Mouse (Mus musculus): Measurements from ENCODE around the gene Cyp26b1. TPM values are rescaled to one million over a fixed set of nuclear protein-coding genes. Genes with fewer than 3 reads are reported as not detected.
"Not testable (repeated sequence)": the region's sequence is repeated elsewhere in the genome, so short reads cannot be mapped to it uniquely, and the experiment has no call there.

The Cyp26b1 gene
- total and polyA plus RNA-seq, 2 experiments, result 0.18 to 0.22 TPM

DNA sequence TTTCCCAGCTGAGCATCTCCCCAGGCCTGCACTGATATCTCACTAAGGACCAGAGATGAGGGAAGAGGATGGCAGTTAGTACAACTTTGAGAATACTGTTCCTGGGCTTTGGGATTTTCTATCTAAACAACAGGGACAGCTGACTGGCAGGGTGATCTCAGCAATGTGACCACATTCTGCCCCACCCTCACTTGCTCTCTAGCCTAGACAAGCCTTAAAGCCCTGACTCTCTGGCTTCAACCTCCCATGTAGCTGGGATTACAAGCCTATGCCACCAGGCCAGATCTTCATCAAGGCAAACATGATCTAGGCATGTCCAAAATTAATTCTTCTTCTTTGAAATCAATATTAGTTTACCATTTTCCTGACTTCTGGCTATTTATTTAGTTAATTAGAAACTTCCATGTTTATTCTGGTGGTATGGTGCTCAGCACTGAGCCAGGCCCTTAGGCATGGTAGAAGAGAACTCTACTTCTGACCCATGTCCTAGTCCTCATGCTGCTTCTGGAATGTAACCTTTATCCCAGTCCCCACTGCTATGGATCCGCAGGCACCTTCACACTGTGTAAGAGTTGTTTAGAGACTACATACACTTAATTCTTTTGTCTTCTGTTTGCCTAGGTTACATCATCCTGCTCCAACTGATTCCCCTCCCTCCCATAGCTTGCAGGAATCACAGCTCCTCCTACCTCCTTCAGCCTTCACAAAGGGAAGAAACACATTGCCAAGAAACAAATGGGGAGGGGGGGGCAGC, 7.6 kb upstream of the Cyp26b1 start:
- WGBS, result 42% methylated on average over 1 of the region's 1 CpGs
- H3K4me1 ChIP-seq (ENCODE audit: control insufficient read depth, insufficient read depth, low read length), result no peaks in the 10 kb centered on the region
- no peak overlapping the region for H3K27ac ChIP-seq (replicated peaks; ENCODE audit: insufficient read depth, low read depth, low read length)
- H3K27me3 ChIP-seq (ENCODE audit: control insufficient read depth, insufficient read depth, low read length), result no peaks in the 10 kb centered on the region
- no peak for TF ChIP-seq CTCF (IDR thresholded peaks at IDR 0.05; ENCODE audit: low read depth, low read length)
- no peak for TF ChIP-seq POLR2A (IDR thresholded peaks at IDR 0.05; ENCODE audit: extremely low read depth, insufficient read depth, low read length)
- no peak overlapping the region for H3K9ac ChIP-seq (ENCODE audit: low read depth, low read length)
- no peaks in the 10 kb centered on the region for H3K79me2 ChIP-seq (ENCODE audit: control insufficient read depth, insufficient read depth, low read length)
- DNase-seq (ENCODE audit: extremely low read depth, low read depth, low spot score), result no peak
- no peak overlapping the region for H3K4me3 ChIP-seq (ENCODE audit: insufficient read depth, low read depth, low read length)
- H3K36me3 ChIP-seq (ENCODE audit: control insufficient read depth, insufficient read depth, low read length), result no peaks in the 10 kb centered on the region

DNA sequence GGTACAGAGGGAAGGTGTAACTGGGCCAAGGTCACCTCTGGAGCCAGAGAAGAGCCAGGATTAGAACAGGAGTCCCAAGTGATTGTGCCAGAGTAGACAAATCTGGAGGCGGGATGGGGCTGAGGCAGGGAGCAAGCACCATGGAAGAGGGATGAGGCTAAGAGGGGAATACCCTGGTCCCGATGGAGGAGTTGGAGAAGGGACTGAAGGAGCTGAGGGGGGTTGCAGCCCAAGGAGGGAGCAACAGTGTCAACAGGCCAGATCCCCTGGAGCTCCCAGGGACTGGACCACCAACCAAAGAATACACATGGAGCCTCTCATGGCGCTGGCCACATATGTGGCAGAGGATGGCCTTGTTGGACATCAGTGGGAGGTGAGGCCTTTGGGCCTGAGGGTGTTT, 5.6 kb upstream of the Cyp26b1 start:
- H3K27me3 ChIP-seq (ENCODE audit: control insufficient read depth, insufficient read depth, low read length); H3K27ac ChIP-seq (replicated peaks; ENCODE audit: insufficient read depth, low read depth, low read length); H3K79me2 ChIP-seq (ENCODE audit: control insufficient read depth, insufficient read depth, low read length); H3K4me1 ChIP-seq (ENCODE audit: control insufficient read depth, insufficient read depth, low read length); H3K36me3 ChIP-seq (ENCODE audit: control insufficient read depth, insufficient read depth, low read length); H3K9ac ChIP-seq (ENCODE audit: low read depth, low read length); H3K4me3 ChIP-seq (ENCODE audit: insufficient read depth, low read depth, low read length); DNase-seq (ENCODE audit: extremely low read depth, low read depth, low spot score): not testable (repeated sequence)
- 91% methylated on average over 3 of the region's 3 CpGs for WGBS

DNA sequence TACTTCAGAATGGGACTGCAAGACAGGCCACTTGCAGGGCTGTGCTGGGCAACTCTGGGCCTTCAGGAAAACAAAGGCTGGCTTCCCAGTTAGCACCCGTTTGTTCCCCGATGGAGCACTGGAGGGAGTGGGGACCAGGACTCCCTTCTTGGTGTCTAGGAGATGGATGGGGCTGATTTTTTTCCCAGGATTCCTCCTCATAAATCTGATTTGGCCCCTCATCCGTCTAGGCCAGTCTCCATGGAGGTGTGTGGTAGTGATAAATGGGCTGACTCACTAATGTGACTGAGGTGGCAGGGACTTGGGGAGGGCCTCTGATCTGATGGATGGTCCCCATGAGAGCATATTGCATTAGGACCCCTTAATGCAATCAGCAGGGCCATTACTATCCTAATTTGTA, 5.0 kb upstream of the Cyp26b1 start:
- Histone ChIP-seq H3K27ac (replicated peaks; ENCODE audit: insufficient read depth, low read depth, low read length) (no peak overlapping the region), H3K27me3 (ENCODE audit: control insufficient read depth, insufficient read depth, low read length) (no peaks in the 10 kb centered on the region), H3K79me2 (ENCODE audit: control insufficient read depth, insufficient read depth, low read length) (no peaks in the 10 kb centered on the region), H3K4me3 (ENCODE audit: insufficient read depth, low read depth, low read length) (no peak overlapping the region), H3K4me1 (ENCODE audit: control insufficient read depth, insufficient read depth, low read length) (no peaks in the 10 kb centered on the region), H3K9ac (ENCODE audit: low read depth, low read length) (no peak overlapping the region), H3K36me3 (ENCODE audit: control insufficient read depth, insufficient read depth, low read length) (no peaks in the 10 kb centered on the region)
- no peak for TF ChIP-seq CTCF (IDR thresholded peaks at IDR 0.05; ENCODE audit: low read depth, low read length)
- no peak for TF ChIP-seq POLR2A (IDR thresholded peaks at IDR 0.05; ENCODE audit: extremely low read depth, insufficient read depth, low read length)
- no peak for DNase-seq (ENCODE audit: extremely low read depth, low read depth, low spot score)
- WGBS, result 90% methylated on average over 3 of the region's 3 CpGs

DNA sequence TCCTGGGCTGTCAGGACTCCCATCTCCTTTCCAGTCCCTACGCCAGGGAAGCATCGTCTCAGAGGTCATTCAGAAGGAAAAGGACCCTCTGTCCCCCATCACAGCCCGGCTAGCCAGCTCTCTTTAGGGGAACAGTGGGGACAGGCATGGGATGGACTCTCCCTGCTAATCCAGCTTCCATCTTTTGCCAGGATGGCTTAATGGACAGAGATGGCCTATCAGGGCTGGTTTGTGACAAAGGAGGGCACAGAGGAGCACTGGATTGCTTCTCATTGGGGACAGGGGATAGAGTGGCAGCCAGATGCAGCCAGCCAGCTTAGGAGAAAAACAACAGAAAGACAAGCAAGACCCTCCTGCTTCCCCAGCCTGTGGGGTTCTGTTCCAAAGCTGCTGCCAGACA, 918 bp upstream of the Cyp26b1 start:
- Histone ChIP-seq H3K79me2 (ENCODE audit: control insufficient read depth, insufficient read depth, low read length) (no peaks in the 10 kb centered on the region), H3K27me3 (ENCODE audit: control insufficient read depth, insufficient read depth, low read length) (no peaks in the 10 kb centered on the region), H3K4me1 (ENCODE audit: control insufficient read depth, insufficient read depth, low read length) (no peaks in the 10 kb centered on the region), H3K4me3 (ENCODE audit: insufficient read depth, low read depth, low read length) (no peak overlapping the region), H3K36me3 (ENCODE audit: control insufficient read depth, insufficient read depth, low read length) (no peaks in the 10 kb centered on the region), H3K9ac (ENCODE audit: low read depth, low read length) (no peak overlapping the region), H3K27ac (replicated peaks; ENCODE audit: insufficient read depth, low read depth, low read length) (no peak overlapping the region)
- WGBS, result 80% methylated on average over 3 of the region's 3 CpGs
- no peak for DNase-seq (ENCODE audit: extremely low read depth, low read depth, low spot score)
- no peak for TF ChIP-seq POLR2A (IDR thresholded peaks at IDR 0.05; ENCODE audit: extremely low read depth, insufficient read depth, low read length)

DNA sequence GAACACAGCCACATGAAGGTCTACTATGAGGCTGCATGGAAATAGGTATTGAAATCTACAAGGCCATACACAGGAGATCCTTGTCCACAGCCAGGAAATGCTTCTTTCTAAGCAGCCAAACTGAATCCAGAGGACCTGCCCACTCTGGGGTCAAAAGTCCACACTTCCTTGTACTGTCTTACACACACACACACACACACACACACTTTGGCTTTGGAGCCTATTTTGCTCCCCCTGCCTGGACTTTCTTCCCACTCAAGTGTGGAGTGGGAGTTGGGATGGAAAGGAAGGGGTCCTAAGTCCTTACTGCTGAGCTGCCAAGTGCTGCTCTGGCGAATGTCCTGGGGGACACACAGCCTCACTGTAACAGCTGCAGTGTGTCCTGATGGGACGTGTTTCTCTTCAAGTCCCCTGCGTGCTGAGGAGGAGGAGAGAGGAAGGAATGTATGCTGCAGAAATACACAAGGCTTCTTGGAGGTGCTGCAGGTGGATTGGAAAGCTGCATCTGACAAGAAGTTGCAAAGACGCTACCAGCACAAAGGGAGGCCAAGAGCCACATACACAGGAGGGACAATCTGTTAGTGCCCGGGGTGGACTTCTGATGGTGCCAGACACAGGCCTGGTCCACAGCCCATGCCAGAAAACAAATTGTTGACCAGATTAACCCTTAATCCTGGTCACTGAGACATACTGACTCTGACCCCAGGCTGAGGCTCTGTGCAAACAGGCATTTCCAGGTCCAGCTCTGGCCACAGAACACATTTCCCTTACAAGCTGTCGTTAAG, 2.6 kb downstream of the Cyp26b1 start:
- H3K79me2 ChIP-seq (ENCODE audit: control insufficient read depth, insufficient read depth, low read length), result no peaks in the 10 kb centered on the region
- DNase-seq (ENCODE audit: extremely low read depth, low read depth, low spot score), result peak; percentile 50
- peaks cover 8% of the 10 kb centered on the region for H3K27me3 ChIP-seq (ENCODE audit: control insufficient read depth, insufficient read depth, low read length)
- H3K36me3 ChIP-seq (ENCODE audit: control insufficient read depth, insufficient read depth, low read length), result no peaks in the 10 kb centered on the region
- WGBS, result 56% methylated on average over 6 of the region's 6 CpGs
- no peak overlapping the region for H3K27ac ChIP-seq (replicated peaks; ENCODE audit: insufficient read depth, low read depth, low read length)
- H3K4me1 ChIP-seq (ENCODE audit: control insufficient read depth, insufficient read depth, low read length), result no peaks in the 10 kb centered on the region
- H3K9ac ChIP-seq (ENCODE audit: low read depth, low read length), result no peak overlapping the region
- H3K4me3 ChIP-seq (ENCODE audit: insufficient read depth, low read depth, low read length), result no peak overlapping the region
- TF ChIP-seq POLR2A (IDR thresholded peaks at IDR 0.05; ENCODE audit: extremely low read depth, insufficient read depth, low read length) (no peak), CTCF (IDR thresholded peaks at IDR 0.05; ENCODE audit: low read depth, low read length) (no peak)

Data from liver, adult 2 months (tissue).